Mouse (Mus musculus) kidney, embryonic 14.5 days (tissue): ENCODE measurements at regions not wholly inside any gene's neighbourhood (a gene's known extent, or its start where the extent isn't known, plus 50 kb on each side); places are given as distances from the start of the nearest gene placed in this dataset.

Source experiments
- ATAC-seq: fragments of 200-750 bp; cut with Nextera tagmentation; 2 replicates; pipeline ENCODE4 v1.8.0; 2017; ENCODE audit warnings: moderate number of reproducible peaks, mild to moderate bottlenecking, moderate TSS enrichment, moderate library complexity; ENCODE audit not compliant: low FRiP score, low TSS enrichment
- H3K27ac ChIP-seq: fragments of 300-500 bp; sonication (generic); 2 replicates; pipeline ENCODE4 v1.5.1; 2014; ENCODE audit warnings: low read depth, mild to moderate bottlenecking, low read length, moderate library complexity, mixed read lengths
- H3K27me3 ChIP-seq: fragments of 300-500 bp; sonication (generic); 2 replicates; pipeline ENCODE4 v1.6.1; 2014; ENCODE audit warnings: mild to moderate bottlenecking, low read length; ENCODE audit not compliant: control insufficient read depth, insufficient read depth
- H3K36me3 ChIP-seq: fragments of 300-500 bp; sonication (generic); 2 replicates; pipeline ENCODE4 v1.6.1; 2014; ENCODE audit warnings: low read length, mixed read lengths; ENCODE audit not compliant: control insufficient read depth, insufficient read depth
- H3K4me1 ChIP-seq: fragments of 300-500 bp; sonication (generic); 2 replicates; pipeline ENCODE4 v1.6.1; 2014; ENCODE audit warnings: low read length, mixed read lengths; ENCODE audit not compliant: control insufficient read depth, insufficient read depth
- H3K4me2 ChIP-seq: fragments of 300-500 bp; sonication (generic); replicated peaks from 2 replicates; pipeline ENCODE4 v1.6.1; 2014; ENCODE audit warnings: low read depth, mild to moderate bottlenecking, low read length
- H3K4me3 ChIP-seq: fragments of 300-500 bp; sonication (generic); 2 replicates; pipeline ENCODE4 v1.5.1; 2014; ENCODE audit warnings: mild to moderate bottlenecking, low read length
- H3K9ac ChIP-seq: fragments of 300-500 bp; sonication (generic); 2 replicates; pipeline ENCODE4 v1.6.1; 2014; ENCODE audit warnings: low read depth, mild to moderate bottlenecking, low read length, moderate library complexity
- H3K9me3 ChIP-seq: fragments of 300-500 bp; sonication (generic); 2 replicates; pipeline ENCODE4 v1.6.1; 2016; ENCODE audit warnings: low read length; ENCODE audit not compliant: control insufficient read depth
- WGBS: fragments of 180-500 bp; shearing (Covaris S2); extraction: QIAGEN DNeasy Blood & Tissue Kit; methylation state at CpG from one replicate; pipeline ENCODE4 v1.1.7; 2014; 5-methylcytosine and 5-hydroxymethylcytosine counted together

DNA sequence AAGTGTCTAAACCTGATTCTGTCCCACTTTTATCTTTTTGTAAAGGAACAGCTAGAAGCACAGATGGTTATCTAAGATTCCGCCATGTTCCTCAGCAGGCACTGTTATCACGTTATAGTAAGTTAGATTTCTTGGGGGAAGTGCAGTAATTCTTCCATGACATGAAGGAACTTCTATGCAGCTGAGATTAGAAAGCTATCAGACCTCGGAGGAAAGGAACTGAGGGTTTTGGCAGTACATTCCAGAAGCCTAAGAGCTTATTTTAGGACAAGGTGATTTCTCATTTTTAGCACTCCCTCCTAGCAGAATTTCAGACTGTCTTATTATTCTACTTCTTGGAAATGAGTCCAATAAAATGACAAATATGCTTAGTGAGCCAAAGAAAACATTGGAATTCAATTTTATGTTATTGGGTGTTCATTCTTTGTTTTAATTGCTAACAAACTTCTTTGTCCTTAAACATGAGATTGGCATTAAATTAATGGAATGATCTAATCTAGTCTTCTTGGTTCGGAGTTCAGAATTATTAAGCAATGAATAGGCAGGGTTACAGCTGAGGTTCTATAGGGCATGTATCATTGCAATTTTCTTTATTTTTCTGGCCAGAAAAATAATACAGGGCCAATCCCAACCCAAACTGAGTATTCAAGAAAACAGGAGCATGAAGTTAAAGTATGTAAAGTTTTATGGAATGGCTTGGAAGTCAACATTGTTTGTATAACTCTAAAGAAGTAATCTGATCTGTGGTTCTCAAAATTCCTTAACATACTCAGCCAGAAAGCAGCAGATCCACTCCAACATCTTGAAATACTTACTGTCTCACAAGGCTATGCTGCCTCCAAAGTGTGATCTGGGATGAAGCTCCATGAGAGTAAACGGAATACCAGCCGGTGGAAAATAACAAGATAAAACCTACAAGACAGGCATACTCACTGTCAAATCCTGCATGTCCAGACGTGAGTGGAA lies 678.7 kb downstream of the Car8 start:
- no peaks in the 10 kb centered on the region for H3K4me1 ChIP-seq
- H3K9ac ChIP-seq, result no peak overlapping the region
- no peak overlapping the region for H3K4me3 ChIP-seq
- H3K36me3 ChIP-seq, result no peaks in the 10 kb centered on the region
- no peak overlapping the region for H3K27ac ChIP-seq
- H3K27me3 ChIP-seq, result no peaks in the 10 kb centered on the region
- WGBS, result 49% methylated on average over 7 of the region's 7 CpGs
- ATAC-seq, result peak; percentile 39; the same call in 1 of the 2 replicates
- no peaks in the 10 kb centered on the region for H3K9me3 ChIP-seq
- H3K4me2 ChIP-seq, result no peak overlapping the region

DNA sequence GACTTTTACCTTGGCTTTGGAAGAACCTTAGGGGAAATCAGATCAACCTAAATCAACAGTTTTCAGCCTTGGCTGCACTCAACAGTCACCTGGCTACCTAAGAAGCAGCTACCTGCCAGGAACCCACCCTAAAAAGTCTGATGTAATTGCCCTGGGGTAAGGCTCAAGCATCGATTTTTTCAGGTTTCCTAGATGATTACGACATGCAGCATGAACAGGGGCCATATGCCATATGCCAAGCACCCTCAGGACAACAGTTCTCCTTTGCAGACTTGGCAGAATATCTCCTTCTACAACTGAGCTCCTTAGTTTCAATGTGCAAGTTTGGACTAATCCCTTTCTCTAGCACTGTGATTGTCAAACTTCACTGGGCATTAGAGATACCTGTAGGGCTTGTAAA lies 680.1 kb downstream of the Car8 start:
- H3K36me3 ChIP-seq, result no peaks in the 10 kb centered on the region
- H3K27ac ChIP-seq, result no peak overlapping the region
- no peak overlapping the region for H3K4me3 ChIP-seq
- H3K9me3 ChIP-seq, result no peaks in the 10 kb centered on the region
- H3K4me1 ChIP-seq, result no peaks in the 10 kb centered on the region
- no peak overlapping the region for H3K9ac ChIP-seq
- H3K27me3 ChIP-seq, result no peaks in the 10 kb centered on the region
- 86% methylated on average over 2 of the region's 2 CpGs for WGBS
- H3K4me2 ChIP-seq, result no peak overlapping the region
- no peak for ATAC-seq

DNA sequence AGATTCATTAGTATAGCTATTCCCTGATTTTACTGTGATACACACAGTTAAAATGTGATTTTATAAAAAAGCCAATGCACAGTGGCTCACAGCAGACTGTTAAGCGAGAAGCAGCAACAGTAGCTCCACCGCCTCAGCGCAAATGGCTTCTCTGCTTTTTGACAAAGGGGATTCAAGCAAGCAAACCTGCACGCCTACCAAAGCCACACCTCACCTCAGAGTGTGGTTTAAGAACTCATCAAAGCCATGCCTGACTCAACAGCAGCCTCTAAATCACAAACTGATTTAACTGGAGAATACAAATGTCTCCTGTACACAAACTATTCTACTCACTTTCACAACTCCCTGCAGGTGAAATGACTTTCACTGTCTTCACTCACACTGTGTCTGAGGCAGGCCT lies 704.5 kb downstream of the Car8 start:
- no peak for ATAC-seq
- Histone ChIP-seq H3K4me2 (no peak overlapping the region), H3K27ac (no peak overlapping the region), H3K9ac (no peak overlapping the region), H3K27me3 (no peaks in the 10 kb centered on the region), H3K9me3 (no peaks in the 10 kb centered on the region), H3K36me3 (no peaks in the 10 kb centered on the region), H3K4me1 (no peaks in the 10 kb centered on the region), H3K4me3 (no peak overlapping the region)
- WGBS, result 88% methylated on average over 4 of the region's 4 CpGs

DNA sequence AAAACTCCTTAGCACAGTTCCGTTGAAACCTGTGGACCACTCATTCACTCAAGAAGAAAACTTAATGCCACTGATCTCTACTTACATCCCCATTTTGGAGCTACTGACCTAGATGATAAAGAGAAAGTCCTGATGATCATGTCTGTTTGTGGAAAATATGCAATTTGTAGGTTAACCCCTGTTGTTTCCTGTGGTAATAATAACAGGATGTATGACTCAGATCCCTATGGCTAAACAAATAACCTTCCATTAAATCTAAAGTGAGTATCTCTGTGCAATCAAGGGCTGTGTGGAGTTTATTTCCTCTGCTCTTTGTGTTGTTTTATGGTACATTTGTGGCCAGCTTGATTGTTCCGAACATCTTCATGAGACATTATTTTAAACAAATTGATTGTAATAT lies 711.1 kb downstream of the Car8 start:
- 91% methylated on average over 2 of the region's 2 CpGs for WGBS
- Histone ChIP-seq H3K9me3 (no peaks in the 10 kb centered on the region), H3K4me2 (no peak overlapping the region), H3K4me3 (no peak overlapping the region), H3K27me3 (no peaks in the 10 kb centered on the region), H3K36me3 (no peaks in the 10 kb centered on the region), H3K4me1 (no peaks in the 10 kb centered on the region), H3K9ac (no peak overlapping the region), H3K27ac (no peak overlapping the region)
- no peak for ATAC-seq

DNA sequence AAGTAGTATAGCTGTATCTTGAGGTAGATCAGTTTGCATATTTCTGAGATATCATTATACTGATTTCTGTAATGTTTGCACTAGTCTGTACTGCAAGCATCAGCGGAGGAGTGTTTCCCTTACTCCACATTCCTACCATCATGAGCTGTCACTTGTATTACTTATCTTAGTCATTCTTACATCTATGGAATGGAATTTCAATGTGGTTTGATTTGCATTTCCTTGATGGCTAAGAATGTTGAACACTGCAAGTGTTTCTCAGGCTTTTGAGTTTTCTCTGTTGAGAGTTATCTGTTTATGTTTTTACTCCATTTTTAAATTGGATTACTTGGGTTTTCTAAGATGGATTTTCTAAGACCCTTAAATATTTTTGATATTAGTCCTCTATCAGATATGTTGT lies 725.8 kb downstream of the Car8 start:
- Histone ChIP-seq H3K9me3 (no peaks in the 10 kb centered on the region), H3K27me3 (no peaks in the 10 kb centered on the region), H3K4me2 (no peak overlapping the region), H3K4me3 (no peak overlapping the region), H3K9ac (no peak overlapping the region), H3K36me3 (no peaks in the 10 kb centered on the region), H3K4me1 (no peaks in the 10 kb centered on the region), H3K27ac (no peak overlapping the region)
- no peak for ATAC-seq
- 75% methylated on average over 1 of the region's 1 CpGs for WGBS

- Histone ChIP-seq H3K27ac (no peak overlapping the region), H3K36me3 (no peaks in the 10 kb centered on the region), H3K9me3 (no peaks in the 10 kb centered on the region), H3K27me3 (no peaks in the 10 kb centered on the region), H3K4me3 (no peak overlapping the region), H3K4me2 (no peak overlapping the region), H3K9ac (no peak overlapping the region), H3K4me1 (no peaks in the 10 kb centered on the region)
- no peak for ATAC-seq
Measured at GRCm38 (mm10) chr4:7485552-7485951, 753.3 kb downstream of the Car8 start.

GRCm38 (mm10) chr4:7455130-7455529 lies 783.7 kb downstream of the Car8 start:
- WGBS, result 5% methylated on average over 9 of the region's 9 CpGs
- Histone ChIP-seq H3K36me3 (no peaks in the 10 kb centered on the region), H3K9me3 (no peaks in the 10 kb centered on the region), H3K4me3 (no peak overlapping the region), H3K27ac (no peak overlapping the region), H3K27me3 (no peaks in the 10 kb centered on the region), H3K4me2 (no peak overlapping the region; the same call in 1 of the 2 replicates), H3K4me1 (no peaks in the 10 kb centered on the region), H3K9ac (no peak overlapping the region)
- peak; percentile 57; the same call in 1 of the 2 replicates for ATAC-seq

DNA sequence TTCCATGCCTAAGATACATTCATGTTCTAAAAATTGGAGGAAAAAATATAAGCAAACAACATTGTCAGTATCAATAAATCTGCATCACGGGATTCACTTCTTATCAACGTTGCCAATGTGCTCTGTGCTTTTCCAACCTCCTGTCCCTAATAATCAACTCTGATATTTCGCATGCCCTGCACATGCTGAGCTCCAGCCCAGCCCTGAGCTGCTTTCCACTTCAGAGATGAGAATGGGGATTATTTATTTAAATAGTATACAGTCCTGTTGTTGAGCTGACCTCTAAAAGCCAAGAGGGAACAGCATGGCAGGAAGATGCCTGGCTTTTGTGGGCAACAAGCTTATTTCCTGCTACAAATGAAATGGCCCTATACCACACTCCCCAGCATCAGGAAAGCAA lies 786.2 kb downstream of the Car8 start:
- no peak for ATAC-seq
- WGBS, result 79% methylated on average over 3 of the region's 3 CpGs

DNA sequence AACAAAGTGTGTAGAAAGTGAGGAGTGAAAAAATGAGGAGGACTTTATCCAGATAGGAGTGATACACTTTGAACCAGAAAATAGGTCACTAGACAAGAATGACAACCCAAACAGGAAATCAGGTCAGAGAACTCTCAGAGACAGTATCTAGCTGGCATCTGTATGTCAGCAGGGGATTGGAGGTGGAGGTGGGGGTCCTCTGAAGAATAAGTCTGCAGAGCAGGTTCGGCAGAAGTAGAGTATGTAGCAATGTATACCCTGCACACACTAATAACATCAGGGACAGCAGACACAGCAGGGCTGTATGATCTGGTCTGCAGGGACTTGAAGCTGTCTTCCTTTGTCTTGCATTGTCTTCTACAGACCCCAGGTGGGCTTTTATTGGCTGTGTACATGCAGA lies 787.9 kb downstream of the Car8 start:
- H3K4me2 ChIP-seq, result no peak overlapping the region
- H3K36me3 ChIP-seq, result no peaks in the 10 kb centered on the region
- no peak overlapping the region for H3K9ac ChIP-seq
- WGBS, result 74% methylated on average over 1 of the region's 1 CpGs
- H3K4me3 ChIP-seq, result no peak overlapping the region
- H3K27ac ChIP-seq, result no peak overlapping the region
- no peaks in the 10 kb centered on the region for H3K27me3 ChIP-seq
- no peaks in the 10 kb centered on the region for H3K9me3 ChIP-seq
- no peak for ATAC-seq
- H3K4me1 ChIP-seq, result no peaks in the 10 kb centered on the region

More for the DNA sequence above, 786.2 kb downstream of the Car8 start:
- H3K9me3 ChIP-seq, result no peaks in the 10 kb centered on the region
- no peak overlapping the region for H3K4me3 ChIP-seq
- no peaks in the 10 kb centered on the region for H3K36me3 ChIP-seq
- H3K27ac ChIP-seq, result no peak overlapping the region
- H3K27me3 ChIP-seq, result no peaks in the 10 kb centered on the region
- no peaks in the 10 kb centered on the region for H3K4me1 ChIP-seq
- H3K4me2 ChIP-seq, result no peak overlapping the region
- no peak overlapping the region for H3K9ac ChIP-seq
